Mouse (Mus musculus): ENCODE measurements around the gene Hba-x.
"Not testable (repeated sequence)": the region's sequence is repeated elsewhere in the genome, so short reads cannot be mapped to it uniquely, and the experiment has no call there.

The Hba-x gene

DNA sequence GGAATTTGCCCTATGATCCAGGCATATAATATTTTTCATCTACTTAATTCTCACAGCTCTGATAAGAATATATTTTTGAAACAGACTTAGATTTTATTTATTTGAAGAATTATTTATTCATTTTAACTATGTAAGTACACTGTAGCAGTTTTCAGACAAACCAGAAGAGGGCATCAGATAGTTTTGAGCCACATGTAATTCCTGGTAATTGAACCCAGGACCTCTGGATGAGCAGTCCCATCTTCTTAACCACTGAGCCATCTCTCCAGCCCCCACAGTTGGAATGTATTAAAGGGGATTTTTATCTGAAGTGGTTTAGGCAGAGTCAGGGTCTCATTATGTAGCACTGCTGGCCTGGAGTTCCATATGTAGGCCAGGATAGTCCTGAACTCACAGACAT, 9.7 kb downstream of the Hba-x start:
- DNase-seq (ENCODE audit: low read depth, low spot score), result not testable (repeated sequence)

DNA sequence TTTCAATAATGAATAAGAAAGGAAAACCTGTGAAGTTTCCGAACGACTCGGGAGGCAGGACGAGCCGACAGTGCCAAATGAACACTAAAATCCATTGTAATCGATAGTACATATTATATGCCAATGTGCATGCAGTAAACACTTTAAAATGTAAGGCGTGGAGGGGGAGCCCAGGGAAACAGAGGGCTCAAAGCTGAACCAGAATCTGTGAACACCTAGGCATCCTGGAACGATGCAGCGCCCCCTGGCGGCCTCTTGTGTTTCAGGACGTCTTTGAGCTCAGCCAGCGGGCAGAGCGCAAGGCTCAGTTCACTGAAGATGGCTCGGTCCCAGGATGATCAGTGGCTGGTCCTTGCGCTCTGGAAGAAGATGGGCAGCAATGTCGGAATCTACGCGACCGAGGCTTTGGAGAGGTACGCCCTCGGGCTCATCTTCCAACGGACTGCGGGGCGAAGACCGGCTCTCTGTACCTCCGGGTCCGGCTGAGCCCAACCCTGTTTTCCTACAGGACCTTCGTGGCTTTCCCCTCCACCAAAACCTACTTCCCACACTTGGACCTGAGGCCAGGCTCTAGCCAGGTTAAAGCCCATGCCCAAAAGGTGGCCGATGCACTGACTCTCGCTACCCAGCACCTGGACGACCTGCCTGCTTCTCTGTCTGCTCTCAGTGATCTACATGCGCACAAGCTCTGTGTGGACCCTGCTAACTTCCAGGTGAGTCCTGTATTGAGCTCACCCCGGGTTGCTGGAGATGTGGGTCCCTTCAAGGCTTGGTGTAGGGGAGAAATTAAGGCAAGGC, 10.7 kb downstream of the Hba-x start, which contains the start of gene Hbq1b:
TSS of gene Hbq1b (plus strand) at position 271 of the 798 bp plus-strand sequence.
- DNase-seq (ENCODE audit: low read depth, low spot score), result not testable (repeated sequence)

DNA sequence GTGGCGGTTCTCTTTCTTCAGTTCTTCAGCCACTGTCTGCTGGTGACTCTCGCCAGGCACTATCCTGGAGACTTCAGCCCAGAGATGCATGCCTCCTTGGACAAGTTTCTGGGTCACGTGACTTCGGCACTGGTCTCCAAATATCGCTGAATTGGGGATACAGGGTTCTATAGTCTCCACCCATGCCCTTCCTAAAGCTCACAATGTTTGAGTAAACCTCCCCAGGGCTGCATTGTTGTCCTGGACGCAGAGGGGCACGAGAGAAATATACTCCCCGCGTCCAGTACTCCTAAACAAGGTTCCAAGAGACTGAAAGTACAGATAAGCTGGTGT, 11.3 kb downstream of the Hba-x start:
- no peak for DNase-seq (ENCODE audit: low read depth, low spot score)

GRCm38 (mm10) chr11:32292819-32293218, 16.6 kb downstream of the Hba-x start:
- DNase-seq (ENCODE audit: low read depth, low spot score), result not testable (repeated sequence)

GRCm38 (mm10) chr11:32293479-32293878, 17.3 kb downstream of the Hba-x start:
- not testable (repeated sequence) for DNase-seq (ENCODE audit: low read depth, low spot score)

DNA sequence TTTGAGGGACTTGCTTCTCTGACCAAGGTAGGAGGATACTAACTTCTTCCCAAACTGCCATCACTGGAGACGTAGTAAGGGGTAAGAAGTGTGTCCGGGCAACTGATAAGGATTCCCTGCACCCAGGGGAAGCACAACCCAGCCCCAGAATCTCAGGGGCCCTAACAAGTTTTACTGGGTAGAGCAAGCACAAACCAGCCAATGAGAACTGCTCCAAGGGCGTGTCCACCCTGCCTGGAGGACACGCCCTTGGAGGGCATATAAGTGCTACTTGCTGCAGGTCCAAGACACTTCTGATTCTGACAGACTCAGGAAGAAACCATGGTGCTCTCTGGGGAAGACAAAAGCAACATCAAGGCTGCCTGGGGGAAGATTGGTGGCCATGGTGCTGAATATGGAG, 20.0 kb downstream of the Hba-x start, which contains the start of gene Hba-a2:
TSS of gene Hba-a2 (plus strand) at position 287 of the 400 bp plus-strand sequence.
- not testable (repeated sequence) for DNase-seq (ENCODE audit: low read depth, low spot score)

- DNase-seq (ENCODE audit: low read depth, low spot score), result not testable (repeated sequence)
These were observed 21.2 kb downstream of the Hba-x start for GRCm38 (mm10) chr11:32297417-32297816.

GRCm38 (mm10) chr11:32297866-32298531, 21.8 kb downstream of the Hba-x start:
- DNase-seq (ENCODE audit: low read depth, low spot score), result no peak

DNA sequence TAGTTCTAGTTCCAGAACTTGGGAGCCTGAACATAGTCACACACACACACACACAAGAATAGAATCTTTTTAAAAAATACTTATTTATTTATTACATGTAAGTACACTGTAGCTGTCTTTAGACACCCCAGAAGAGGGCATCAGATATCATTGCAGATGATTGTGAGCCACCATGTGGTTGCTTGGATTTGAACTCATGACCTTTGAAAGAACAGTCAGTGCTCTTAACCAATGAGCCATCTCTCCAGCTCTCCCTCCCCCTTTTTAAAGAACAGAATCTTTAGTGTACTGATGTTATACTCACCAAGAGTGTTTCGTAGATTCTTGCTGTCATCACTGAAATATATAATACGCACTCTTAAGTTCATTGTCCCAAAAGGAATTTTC, 22.3 kb downstream of the Hba-x start:
- no peak for DNase-seq (ENCODE audit: low read depth, low spot score)

- not testable (repeated sequence) for DNase-seq (ENCODE audit: low read depth, low spot score)
These were observed 23.7 kb downstream of the Hba-x start, which contains the start of gene Hbq1a for GRCm38 (mm10) chr11:32299865-32300264. Gene Hbq1a, plus strand, starts transcription at chr11:32300069.

DNA sequence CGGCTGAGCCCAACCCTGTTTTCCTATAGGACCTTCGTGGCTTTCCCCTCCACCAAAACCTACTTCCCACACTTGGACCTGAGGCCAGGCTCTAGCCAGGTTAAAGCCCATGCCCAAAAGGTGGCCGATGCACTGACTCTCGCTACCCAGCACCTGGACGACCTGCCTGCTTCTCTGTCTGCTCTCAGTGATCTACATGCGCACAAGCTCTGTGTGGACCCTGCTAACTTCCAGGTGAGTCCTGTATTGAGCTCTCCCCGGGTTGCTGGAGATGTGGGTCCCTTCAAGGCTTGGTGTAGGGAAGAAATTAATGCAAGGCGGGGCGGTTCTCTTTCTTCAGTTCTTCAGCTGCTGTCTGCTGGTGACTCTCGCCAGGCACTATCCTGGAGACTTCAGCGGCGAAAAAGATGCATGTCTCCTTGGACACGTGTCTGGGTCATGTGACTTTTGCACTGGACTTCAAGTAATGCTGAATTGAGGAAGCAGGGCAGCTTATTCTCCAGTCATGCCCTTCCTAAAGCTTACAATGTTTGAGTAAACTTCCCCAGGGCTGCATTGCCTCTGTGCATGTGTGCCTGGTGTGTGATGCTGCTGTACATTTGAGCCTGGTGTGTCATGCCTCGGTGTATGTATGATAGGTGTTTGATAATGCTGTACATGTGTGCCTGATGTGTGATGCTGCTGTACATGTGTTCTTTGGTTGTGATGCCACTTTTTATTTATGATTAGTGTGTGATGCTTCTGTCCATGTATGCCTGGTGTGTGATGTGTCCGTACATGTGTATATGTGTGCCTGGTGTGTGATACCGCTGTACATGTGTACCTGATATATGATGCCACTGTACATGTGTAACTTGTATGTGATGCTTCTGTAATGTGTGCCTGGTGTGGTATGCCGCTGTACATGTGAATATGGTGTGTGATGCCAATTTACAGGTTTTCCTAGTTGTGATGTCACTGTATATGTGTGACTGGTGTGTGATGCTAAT, 24.4 kb downstream of the Hba-x start:
- no peak for DNase-seq (ENCODE audit: low read depth, low spot score)

GRCm38 (mm10) chr11:32301506-32301905, 25.3 kb downstream of the Hba-x start:
- DNase-seq (ENCODE audit: low read depth, low spot score), result no peak

DNA sequence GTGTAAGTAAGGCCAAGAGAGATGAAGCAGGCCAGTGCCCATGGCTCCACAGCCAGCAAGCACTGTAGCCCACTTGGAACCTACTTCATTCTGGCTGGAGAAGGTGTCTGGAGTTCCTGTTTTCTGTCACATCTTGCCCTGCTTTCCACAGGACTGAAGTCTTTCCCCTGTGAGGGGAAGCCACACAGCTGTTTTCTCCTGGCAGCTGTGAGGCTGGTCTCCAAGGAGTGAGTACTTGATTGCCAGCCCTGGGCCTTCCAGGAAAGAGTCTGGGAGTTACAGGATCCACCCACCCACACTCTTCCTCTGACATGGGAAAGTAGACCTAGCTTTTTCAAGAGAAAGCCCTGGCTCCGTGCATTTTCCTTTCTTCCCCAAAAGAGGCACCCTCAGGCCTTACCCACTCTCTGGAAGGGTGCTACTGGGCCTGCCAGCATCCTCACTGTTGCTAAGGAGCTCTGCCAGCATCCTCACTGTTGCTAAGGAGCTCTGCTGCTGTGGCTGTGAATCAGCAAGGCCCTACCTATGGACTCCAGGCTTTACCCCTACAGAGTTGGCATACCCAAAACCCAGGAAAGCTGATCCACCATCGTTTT, 26.7 kb downstream of the Hba-x start:
- no peak for DNase-seq (ENCODE audit: low read depth, low spot score)

DNA sequence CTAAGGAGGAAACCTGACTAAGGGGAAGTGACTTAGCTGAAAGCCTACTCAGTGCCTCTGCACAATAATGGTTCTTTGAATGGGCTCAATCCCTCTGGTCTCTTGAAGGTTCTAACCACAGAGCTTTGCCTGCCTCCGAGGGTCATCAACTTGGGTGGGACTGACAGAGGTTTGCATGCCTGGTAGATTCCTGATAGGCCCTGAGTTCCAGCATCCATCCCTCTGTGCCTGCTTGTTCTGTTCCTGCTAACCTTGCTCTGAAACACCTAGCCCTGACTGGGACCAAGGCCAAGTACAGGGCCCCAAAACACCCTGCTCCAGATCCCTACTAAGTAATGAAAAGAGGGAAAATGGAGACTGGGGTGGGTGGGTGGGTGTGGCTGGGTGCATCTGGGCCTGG, 27.3 kb downstream of the Hba-x start:
- no peak for DNase-seq (ENCODE audit: low read depth, low spot score)

GRCm38 (mm10) chr11:32307006-32307405, 30.8 kb downstream of the Hba-x start:
- DNase-seq (ENCODE audit: low read depth, low spot score), result no peak

GRCm38 (mm10) chr11:32309446-32309845, 33.2 kb downstream of the Hba-x start:
- no peak for DNase-seq (ENCODE audit: low read depth, low spot score)

DNA sequence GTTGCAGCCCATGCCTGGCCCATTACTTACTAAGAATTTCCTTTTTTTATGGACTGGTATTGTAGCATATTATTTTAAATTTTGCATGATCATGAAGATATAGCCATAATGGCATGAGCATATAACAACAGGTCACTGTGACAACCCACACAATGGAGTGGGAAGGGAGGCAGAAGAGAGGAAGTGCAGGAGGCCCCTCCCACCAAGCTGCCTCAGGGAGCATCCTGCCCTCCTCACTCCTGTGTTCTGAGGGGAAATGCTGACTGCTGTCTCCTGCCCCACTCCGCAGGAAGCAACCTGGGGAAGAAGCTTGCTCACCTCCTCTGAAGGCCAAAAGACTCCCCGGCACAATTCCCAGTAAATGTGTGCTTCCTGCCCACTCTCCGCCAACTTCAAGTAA, 33.7 kb downstream of the Hba-x start:
- DNase-seq (ENCODE audit: low read depth, low spot score), result no peak

DNA sequence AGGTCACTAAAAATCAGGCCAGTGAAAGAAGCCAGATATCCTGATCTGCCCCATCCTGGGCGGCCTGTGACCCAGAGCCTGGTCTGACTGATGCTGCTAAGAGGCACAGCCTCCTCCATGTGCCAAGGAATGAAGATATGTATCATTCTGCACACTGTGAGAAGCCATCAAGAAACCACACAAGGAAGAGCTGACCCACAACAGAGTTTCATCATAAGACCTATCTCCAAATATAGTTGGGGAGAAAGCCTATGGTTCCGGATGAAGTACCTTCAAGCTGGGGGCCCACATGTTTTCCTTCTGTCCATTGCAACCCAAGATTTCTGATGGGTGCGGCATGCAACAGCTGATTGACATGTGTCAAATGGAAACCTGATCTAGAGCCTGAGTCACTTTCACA, 39.8 kb downstream of the Hba-x start:
- DNase-seq (ENCODE audit: low read depth, low spot score), result no peak

GRCm38 (mm10) chr11:32320507-32321195, 44.5 kb downstream of the Hba-x start:
- no peak for DNase-seq (ENCODE audit: low read depth, low spot score)

- DNase-seq (ENCODE audit: low read depth, low spot score), result no peak
These were observed 45.0 kb downstream of the Hba-x start for GRCm38 (mm10) chr11:32321196-32321565.

DNA sequence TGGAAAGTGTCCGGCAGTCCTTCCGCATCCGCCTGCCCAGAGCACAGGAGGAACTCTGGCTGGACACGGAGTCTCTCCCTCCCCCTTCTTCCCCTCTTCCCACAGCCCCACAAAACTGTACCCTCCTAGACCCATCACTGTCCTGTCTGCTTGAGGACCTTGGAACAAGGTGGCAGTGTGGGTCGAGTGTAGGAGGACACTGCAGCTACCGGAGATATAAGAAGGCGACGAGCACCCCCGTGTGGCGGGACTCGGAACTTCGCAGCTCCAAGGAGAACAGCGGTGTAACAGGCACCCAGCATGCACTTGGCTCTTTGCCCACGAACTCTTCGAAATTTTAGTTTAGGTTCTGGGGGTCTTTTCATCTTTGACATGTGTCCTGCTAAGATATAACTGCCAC, 48.4 kb downstream of the Hba-x start:
- no peak for DNase-seq (ENCODE audit: low read depth, low spot score)
